Mouse (Mus musculus): ENCODE measurements around the gene Zcchc17. TPM values are rescaled to one million over a fixed set of nuclear protein-coding genes. Genes with fewer than 3 reads are reported as not detected.

Gene Zcchc17
- total RNA-seq, 2 experiments from 2014 or later, result 38.4 to 47.3 TPM

DNA sequence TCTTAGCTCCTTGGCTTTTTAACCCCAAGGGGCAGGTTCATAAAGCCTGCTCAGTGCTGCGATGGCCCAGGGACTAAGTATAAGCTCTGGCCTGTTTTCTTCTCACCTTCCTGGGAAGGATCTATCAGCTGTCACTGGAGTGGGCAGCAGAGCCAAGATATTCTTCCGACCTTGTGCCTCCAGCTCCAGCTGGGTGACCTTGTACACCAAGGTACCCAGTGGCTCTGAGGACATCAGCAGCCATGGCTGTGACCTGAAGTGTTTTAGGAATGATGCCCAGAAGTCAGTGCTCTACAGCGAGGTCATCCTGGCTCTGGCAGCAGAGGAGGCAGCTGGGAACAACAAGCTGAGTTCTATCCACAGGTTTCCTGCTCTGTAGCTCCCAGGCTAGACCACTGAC lies 47.2 kb downstream of the Zcchc17 start:
- peak overlapping the region; percentile 95 for H3K27ac ChIP-seq
- peak overlapping the region; percentile 87; the same call in 1 of the 2 replicates for H3K4me3 ChIP-seq
- peak; percentile 55 for DNase-seq
- TF ChIP-seq CTCF (IDR thresholded peaks at IDR 0.05), result no peak
- intact Hi-C loops (cut with DNase I), result no loop called here

DNA sequence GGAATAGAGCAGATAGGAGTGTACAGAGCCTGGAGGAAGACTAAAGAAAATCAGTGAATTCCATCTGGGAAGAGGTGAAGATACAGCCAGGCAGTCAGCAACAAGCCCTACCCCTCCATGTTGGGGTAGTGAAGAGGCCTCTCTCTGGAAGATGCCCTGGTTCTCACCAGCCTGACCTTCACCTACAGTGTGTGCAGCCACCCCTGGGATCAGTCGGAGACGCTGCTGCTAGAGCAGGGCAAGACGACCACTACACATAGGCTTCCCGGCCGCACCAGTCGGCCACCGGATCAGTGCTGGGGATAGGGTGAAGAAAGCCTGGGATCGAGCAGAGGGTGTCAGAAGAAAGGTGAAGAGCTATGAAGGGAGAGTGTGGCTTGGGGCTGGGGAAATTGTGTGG lies 50.5 kb downstream of the Zcchc17 start:
- intact Hi-C loops (cut with DNase I), result no loop called here
- peak overlapping the region; percentile 87 for H3K4me3 ChIP-seq
- DNase-seq, result no peak
- TF ChIP-seq CTCF (IDR thresholded peaks at IDR 0.05), result no peak
- H3K27ac ChIP-seq, result peak overlapping the region; percentile 95

DNA sequence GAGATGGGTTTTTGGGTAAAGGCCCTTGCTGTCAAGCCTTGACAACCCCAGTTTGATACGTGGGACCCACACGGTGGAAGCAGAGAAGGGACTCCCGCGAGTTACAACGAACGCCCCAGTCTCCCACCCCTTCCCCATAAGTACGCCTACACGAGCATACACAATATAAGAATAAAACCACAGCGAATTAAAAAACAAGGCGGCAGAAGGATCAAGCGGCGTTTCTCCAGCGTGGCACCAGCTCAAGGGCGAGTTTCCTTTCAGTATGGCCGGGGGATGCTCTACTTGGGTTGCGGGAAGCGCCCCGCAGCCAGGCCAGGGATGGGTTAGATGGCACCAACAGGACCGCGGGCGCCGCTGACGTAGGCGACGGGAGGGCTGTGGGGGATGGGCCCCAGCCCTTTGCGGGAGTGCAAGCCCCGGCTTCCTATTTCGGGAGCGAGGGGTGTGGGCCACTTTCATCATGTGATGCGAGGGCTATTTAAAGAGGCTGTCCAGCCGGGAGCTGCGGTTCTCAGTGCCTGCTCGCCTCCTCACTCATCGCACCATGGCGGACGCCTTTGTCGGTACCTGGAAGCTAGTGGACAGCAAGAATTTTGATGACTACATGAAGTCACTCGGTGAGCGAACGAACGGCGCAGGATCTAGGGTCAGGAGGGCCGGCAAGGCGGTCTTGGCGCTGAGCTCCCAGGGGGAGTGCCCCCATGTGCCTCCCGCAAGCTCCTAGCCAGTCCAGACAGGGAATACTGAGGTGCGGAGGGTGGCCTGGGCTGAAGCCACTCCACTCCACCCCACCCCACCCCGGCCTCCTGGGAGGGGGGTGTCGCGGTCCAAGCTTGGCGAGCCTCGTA lies 51.3 kb downstream of the Zcchc17 start, which contains the start of the genes Fabp3 and Gm10570:
Fabp3 (plus strand) TSS at position 365 of the 851 bp plus-strand sequence.
Gm10570 (minus strand) TSS at position 444 of the 851 bp plus-strand sequence.
- Histone ChIP-seq H3K27ac (peak within 1 kb of the TSS; percentile 95), H3K4me3 (peak within 1 kb of the TSS; percentile 87)
- no peak for TF ChIP-seq CTCF (IDR thresholded peaks at IDR 0.05)
- intact Hi-C loops (cut with DNase I), result no loop called here
- peak; percentile 91 for DNase-seq

DNA sequence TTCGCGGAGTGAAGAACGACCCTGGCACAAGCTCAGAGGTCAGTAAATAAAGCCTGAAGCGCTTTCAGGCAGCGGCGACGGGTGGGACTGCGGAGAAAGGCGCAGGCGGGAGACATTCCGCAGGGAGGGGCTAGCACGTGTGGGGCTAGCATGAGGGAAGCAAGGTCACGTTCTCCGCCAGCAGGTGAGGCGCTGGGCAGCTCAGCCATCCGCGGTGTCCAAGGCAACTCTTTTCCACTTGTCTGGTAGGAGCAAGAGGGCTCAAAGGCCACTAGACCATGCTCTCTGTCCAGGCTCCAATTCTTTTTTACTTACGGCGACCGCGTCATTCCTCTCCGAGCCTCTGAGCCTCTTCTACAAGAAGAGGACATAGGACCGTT lies 51.9 kb downstream of the Zcchc17 start:
- Histone ChIP-seq H3K27ac (peak overlapping the region; percentile 95), H3K4me3 (peak overlapping the region; percentile 87)
- peak; percentile 78 for DNase-seq
- intact Hi-C loops (cut with DNase I), result no loop called here
- TF ChIP-seq CTCF (IDR thresholded peaks at IDR 0.05), result 0 out of 2 replicates have a peak, but pooled peaks have one; percentile 20

DNA sequence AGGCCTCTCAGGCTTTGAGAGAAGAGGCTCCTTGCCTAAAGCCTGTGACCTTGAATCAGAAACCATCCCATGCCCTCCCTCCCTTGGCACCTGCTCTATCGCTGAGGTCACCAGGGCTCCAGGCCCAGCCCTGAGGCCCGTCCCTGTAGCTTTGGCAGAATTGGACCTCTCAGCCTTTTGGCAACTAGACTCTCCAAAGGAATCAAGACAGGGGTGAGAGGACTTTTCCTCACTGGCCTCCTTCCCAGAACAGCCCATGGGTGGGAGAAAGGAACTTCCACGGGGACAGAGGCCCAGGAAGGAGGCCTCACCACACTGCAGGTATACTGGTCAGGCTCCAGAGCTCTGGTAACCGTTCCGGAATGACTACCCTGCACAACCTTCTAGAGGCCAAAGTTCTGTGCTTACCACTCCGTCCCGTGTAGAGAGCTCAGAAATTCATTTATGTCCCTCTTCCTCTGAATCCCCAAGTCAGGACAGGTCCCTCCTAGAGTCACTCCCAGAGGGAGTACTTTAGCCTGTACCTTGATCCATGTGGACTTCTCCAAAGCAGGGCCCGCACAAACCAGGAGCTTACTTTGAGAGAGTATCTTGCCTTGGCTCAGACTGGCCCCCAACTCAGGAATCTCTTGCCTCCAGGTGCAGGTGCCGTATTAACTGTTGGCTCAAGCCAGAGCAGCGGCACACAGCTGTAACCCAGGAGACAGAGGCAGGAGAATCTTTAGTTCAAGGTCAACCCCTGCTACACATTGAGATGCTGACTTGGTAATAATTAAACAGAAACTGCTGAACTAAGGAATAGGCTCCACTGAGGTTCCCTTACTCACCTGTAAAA lies 52.7 kb downstream of the Zcchc17 start:
- H3K27ac ChIP-seq, result peak overlapping the region; percentile 95
- intact Hi-C loops (cut with DNase I), result no loop called here
- DNase-seq, result peak; percentile 83
- TF ChIP-seq CTCF (IDR thresholded peaks at IDR 0.05), result no peak
- H3K4me3 ChIP-seq, result peak overlapping the region; percentile 87

DNA sequence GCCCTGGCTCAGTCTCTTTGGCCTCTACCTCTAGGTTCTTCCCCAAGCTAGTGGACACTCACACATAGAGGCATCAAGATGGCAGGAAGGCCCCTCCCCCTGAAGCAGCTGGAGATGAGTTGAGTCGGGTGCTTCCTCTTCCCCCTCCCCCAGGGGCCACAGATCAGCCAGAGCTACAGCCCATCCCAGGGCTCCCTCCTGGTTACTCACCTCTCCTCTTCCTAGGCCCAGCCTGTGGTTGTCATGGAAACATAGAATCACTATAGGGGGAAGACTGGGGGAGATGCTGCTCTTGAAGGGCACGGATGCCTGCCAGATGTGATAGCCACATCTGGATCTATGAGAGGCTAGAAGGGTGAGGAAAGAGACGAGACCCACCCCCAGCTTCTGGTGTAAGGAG lies 55.0 kb downstream of the Zcchc17 start:
- Histone ChIP-seq H3K4me3 (no peak overlapping the region), H3K27ac (no peak overlapping the region)
- no peak for DNase-seq
- intact Hi-C loops (cut with DNase I), result no loop called here
- TF ChIP-seq CTCF (IDR thresholded peaks at IDR 0.05), result no peak

DNA sequence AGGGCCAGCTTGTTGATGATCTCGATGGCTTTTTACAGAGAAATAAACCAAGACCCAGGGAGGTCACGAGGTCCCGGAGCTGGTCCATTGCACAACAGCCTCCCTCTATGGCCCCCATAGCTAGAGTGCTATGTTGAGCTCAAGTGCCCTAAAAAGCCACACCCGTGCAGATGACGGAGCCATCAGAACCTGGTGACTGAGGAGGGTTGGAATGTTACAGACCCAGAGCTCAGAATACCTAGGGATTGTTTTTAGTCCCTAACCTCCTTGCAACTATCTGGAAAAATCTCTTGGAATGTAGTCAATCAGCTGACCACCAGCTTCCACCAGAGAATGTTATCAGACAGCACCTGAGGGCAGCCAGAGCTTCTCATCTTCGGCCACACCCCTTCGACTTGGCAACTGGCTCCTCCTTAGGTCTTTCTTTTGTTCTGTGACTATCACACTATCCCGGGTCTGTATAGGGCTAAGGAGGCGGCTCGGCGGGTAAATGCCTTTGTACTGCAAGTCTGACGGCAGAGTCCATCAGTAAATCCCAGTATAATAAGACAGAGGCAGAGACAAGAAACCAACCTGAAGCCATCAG lies 57.4 kb downstream of the Zcchc17 start:
- TF ChIP-seq CTCF (IDR thresholded peaks at IDR 0.05), result no peak
- intact Hi-C loops (cut with DNase I), result no loop called here

DNA sequence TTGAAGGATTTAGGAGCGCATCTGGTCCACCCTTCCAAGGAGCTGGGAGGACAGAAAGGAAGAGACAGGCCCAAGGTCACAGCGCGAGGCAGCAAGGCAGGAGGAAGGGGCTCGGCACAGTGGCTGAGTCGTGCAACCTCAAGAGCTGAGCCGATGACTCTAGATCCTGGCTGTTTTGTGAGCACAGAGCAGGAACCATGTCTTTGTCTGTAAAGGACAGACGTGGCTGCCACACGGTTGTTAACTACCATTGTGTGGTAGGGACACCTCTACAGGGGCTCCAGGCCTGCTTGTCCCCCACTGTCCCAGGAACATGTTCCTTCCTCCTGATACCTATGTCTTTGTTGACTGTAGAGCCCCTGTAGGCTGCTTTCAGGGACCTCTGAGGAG lies 60.1 kb downstream of the Zcchc17 start:
- intact Hi-C loops (cut with DNase I), result no loop called here
- no peak for TF ChIP-seq CTCF (IDR thresholded peaks at IDR 0.05)
- no peak overlapping the region for H3K4me3 ChIP-seq
- no peak for DNase-seq
- H3K27ac ChIP-seq, result peak overlapping the region; percentile 87

More for the DNA sequence above, 57.4 kb downstream of the Zcchc17 start:
- no peak overlapping the region for H3K4me3 ChIP-seq
- DNase-seq, result no peak
- no peak overlapping the region for H3K27ac ChIP-seq

DNA sequence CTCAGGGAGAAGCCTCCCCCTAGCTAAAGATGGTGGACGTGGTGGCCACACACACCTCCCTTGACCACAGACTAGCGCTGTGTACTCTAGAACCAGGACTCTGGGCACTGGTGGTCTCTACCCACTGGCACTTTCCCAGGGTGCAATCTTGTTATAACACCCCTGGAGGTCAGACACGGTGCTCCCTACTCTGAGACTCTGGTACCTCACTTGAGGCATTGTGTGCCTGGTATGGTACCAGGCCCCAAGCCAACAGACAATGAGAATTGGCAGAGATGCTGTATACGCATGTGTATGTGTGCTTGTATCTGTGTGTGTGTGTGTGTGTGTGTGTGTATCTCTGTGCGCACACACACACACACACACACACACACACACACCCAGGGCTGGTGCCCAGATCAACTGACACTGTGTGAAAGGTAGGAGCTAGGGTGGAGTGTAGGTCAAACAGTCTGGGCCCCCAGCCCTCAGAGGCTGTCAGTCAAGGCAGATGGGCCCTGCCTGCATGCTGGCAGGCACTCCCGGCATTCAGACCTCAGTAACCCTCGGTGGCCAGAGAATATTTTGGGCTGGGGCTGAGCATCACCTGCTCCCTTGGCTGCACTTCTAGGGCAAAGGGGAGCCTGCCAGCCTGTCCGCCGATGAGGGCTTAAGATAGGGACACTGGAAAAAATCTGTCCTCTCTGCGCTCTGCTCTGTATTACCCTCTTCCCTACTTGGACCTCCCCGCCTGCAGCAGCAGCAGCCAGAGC lies 60.7 kb downstream of the Zcchc17 start:
- no peak for TF ChIP-seq CTCF (IDR thresholded peaks at IDR 0.05)
- Histone ChIP-seq H3K4me3 (no peak overlapping the region), H3K27ac (peak overlapping the region; percentile 87)
- peak; percentile 93 for DNase-seq
- intact Hi-C loops (cut with DNase I), result no loop called here

DNA sequence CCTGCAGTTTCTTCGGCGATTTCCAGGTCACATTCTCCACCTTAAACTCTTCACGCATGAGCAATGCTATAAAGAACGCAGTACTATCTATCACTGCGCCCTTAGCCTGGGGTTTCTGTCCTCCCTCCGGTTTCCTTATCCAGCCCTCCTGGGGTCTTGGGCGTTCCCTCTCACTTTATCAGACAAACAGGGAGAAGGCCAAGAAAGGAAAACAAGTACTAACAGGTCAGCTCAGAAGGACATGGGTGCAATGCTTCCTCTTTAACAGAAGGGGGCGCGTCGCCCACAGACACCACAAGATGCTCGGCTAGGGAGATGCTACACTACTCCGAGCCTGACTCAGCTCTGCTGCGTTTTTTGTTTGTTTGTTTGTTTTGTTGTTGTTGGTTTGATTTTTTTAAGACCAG lies 62.6 kb downstream of the Zcchc17 start:
- intact Hi-C loops (cut with DNase I), result no loop called here
- Histone ChIP-seq H3K4me3 (no peak overlapping the region), H3K27ac (no peak overlapping the region; the same call in 1 of the 2 replicates)
- DNase-seq, result no peak
- peak; percentile 71 for TF ChIP-seq CTCF (IDR thresholded peaks at IDR 0.05)

DNA sequence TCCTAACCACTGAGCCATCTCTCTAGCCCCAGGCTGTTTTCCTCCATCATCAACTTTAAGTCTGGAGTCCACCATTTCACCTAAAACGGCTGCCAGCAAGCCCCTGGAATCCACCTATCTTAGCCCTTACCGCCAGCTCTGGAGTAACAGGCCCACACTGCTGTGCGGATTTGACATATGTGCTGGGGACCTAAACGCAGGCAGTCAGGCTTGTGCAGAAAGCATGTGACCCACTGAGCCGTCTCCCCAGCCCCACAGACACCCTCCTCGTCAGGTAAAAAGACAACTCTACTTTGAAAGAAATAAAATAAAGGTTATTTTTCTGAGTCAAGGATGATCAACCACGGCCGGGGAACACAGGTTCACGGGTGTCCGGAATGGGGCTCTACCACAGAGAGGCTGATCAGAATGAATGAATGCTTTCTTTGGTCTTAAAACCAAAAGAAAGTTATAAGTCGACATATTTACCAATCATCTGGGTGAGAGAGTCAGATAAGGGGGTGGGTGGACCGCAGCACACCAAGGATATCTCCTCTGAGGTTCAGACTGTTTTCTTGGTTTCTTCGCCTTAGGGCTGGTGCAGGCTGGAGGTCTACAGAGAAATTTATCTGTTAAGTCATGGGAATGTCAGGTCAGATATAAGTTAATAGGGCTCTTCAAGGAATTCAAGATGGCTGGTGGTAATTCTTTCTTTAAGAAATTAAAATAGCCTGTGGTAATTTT lies 63.3 kb downstream of the Zcchc17 start:
- intact Hi-C loops (cut with DNase I), result no loop called here
- no peak overlapping the region for H3K27ac ChIP-seq
- H3K4me3 ChIP-seq, result no peak overlapping the region
- TF ChIP-seq CTCF (IDR thresholded peaks at IDR 0.05), result no peak
- no peak for DNase-seq

Measured in gastrocnemius, adult 2 months (tissue).